Mouse (Mus musculus) kidney, adult 2 months (tissue): ENCODE measurements around the gene Stac2.

Source experiments
- CTCF ChIP-seq: fragments of 200-500 bp; conservative IDR thresholded peaks from 2 replicates; pipeline ENCODE4 v1.5.1; 2011; ENCODE audit warnings: low read depth, mild to moderate bottlenecking, control low read depth, low read length, moderate library complexity, mixed read lengths; ENCODE audit not compliant: insufficient read depth, insufficient read length
- POLR2A ChIP-seq: fragments of 200-500 bp; IDR thresholded peaks from one replicate; pipeline ENCODE4 v1.6.1; 2011; ENCODE audit warnings: low read depth, low read length, control low read depth

DNA sequence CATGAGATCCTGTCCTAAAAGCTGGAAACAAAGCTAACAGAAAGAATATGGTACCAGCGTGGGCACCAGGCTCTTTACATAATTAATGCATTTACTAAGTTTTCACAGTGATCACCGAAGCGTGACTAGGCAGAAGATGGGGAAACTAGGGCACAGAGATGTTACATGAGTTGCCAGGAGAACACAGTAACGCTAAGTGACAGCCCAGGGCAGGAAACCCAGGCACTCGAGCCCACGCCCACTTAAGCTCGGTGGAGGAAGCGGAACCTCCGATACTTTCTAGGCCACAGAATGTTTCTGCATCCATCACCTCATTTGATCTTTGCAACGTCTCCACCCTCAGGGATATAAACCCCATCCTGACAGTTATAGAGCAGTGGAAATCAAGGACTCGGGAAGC is 45.2 kb downstream of the Stac2 start:
- TF ChIP-seq CTCF (no peak), POLR2A (no peak)
